Mouse (Mus musculus): ENCODE data around the gene Cr2. TPM values are rescaled to one million over a fixed set of nuclear protein-coding genes. Genes with fewer than 3 reads are reported as not detected.
"Not testable (repeated sequence)": the region's sequence is repeated elsewhere in the genome, so short reads cannot be mapped to it uniquely, and the experiment has no call there.

Gene Cr2
- under 1 TPM in 3 of 4 experiments, not detected in 1; 0.09 to 0.29 (median 0.27) TPM for total RNA-seq (2022)

GRCm38 (mm10) chr1:195175980-195176931 lies at the start of gene Cr2:
Cr2 (minus strand) TSS chr1:195176716.
- peak; percentile 3 for DNase-seq (ENCODE audit: low spot score)

GRCm38 (mm10) chr1:195221781-195222180 lies 45.3 kb upstream of the Cr2 start:
- no peak for DNase-seq (ENCODE audit: low spot score)

GRCm38 (mm10) chr1:195212851-195213250 lies 36.3 kb upstream of the Cr2 start:
- DNase-seq (ENCODE audit: low spot score), result not testable (repeated sequence)

DNA sequence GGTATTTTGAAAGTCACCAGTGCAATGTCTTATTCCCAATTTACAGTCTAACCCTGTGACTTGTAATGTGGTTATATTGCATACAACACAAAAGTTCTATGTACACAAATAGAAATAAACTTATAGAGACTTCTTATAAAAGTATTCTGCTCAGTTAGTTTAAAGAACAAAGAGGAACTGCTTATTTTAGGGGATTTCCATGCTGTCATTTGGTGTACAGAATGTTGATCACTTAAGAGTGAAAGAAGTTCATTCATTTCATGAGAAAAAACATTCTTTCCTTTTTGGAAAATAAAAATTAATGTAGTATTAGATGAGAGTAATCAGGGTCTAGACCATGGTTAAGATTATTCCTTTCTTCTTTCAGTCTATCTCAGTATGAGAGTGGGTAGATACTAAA lies 8.2 kb upstream of the Cr2 start:
- no peak for DNase-seq (ENCODE audit: low spot score)

DNA sequence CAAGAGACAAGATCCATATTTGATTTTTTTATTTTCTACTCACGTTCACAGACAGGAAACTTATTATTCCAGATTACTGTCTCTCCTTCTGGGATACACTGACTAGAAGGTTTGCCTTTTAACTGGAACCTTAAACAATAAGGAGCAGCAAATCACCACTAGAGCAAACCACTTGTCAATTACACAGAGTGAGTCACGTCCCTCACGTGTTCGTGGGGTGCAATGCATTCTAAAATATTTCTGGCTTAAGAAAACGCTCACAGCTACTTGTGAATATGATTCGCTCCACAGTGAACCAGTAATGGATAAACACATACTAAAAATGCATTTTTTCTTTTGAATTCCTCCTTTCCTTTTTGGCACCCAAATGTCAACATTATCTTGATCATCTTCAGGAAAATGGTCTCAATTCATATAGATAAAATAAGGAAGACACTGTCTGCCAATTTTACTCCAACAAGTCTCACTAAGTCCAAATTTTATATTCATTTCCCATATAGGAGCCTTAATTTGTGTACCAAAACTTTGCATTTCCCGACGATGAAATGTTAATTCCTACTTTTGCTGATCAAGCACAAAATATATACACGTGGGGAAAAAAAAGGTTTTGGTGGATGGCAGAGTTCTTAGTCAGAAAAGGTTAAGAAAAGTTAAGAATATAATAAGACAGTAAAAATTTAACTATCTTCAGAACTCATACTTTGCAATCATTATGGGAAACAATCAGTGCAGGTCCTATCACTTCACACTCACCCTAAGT lies 11.3 kb downstream of the Cr2 start:
- no peak for DNase-seq (ENCODE audit: low spot score)

- DNase-seq (ENCODE audit: low spot score), result peak; percentile 52
Measured at GRCm38 (mm10) chr1:195132070-195132469, 44.4 kb downstream of the Cr2 start.

- no peak for DNase-seq (ENCODE audit: low spot score)
Measured at GRCm38 (mm10) chr1:195131675-195132015, 44.9 kb downstream of the Cr2 start.

DNA sequence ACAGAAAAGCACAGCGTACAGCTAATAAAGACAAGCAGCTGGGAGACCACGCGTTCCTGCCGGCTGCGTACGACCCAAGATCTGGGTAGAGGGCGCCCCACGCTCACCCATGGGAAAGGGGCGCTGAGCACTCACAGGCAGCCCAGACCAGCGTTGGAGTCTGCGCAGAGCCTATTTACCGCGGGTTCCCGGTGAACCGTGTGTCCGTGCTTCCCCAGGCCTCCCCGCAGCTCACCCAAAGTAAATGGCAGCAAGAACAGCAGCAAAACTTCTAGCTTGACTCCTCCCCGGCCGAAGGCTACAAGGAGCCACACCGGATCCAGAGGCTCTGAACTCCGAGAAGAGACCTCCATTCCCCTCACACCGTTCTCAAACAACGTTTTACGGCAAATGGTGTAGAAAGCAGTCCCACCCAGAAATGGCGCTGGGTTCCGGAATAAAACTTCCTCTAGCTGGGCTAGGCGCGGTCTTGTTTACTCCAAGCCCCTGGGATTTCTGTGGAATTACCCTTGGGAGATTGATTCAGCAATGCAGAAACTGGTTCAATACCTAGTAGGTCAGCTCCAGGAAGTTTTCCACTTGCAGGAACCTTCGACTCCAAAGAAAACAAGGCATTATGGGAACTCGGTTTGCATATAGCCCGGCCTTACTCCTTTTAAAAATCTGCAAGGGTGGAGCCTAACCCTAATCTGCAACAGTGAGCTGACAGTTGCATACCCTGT lies 45.4 kb downstream of the Cr2 start, which contains the start of gene Cr1l:
Cr1l (minus strand) TSS at position 634 of the 722 bp plus-strand sequence.
- peak; percentile 89 for DNase-seq (ENCODE audit: low spot score)

GRCm38 (mm10) chr1:195130479-195130878 lies 46.0 kb downstream of the Cr2 start:
- DNase-seq (ENCODE audit: low spot score), result no peak

DNA sequence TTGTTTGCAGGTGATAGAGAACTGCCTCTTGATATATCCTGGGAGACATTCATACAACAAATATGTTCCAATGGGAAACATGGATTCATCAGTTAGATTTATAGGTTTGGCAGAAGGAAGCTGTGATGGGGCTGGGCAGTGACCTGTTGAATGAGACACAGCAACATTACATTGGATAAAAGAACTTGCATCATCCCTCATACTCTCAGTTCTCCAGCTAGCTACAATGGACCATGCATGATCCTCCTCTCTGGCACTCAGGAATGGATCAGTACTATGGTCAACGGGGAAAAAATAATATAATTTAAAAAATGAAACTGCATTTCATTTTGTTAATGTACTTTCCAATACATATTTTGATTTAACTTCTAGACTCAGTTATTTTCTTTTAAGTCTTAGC lies 46.6 kb downstream of the Cr2 start:
- no peak for DNase-seq (ENCODE audit: low spot score)

DNA sequence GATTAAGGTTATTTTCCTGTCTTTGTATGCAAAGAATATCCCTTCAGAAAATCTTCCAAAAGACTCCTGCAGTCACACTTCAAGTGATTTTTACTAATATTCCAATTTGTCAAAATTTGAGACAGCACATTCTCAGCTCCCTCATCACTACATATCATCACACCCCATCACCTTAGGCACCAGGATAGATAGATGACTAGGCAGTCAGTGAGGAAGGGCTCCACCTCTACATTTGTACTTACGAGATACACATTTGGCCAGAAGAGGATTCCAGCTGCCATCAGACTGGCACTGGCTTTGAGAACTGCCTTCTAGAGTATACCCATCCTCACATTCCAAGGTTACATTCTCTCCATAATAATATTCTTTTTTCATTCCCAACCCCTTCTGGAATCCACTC lies 62.1 kb downstream of the Cr2 start:
- DNase-seq (ENCODE audit: low spot score), result no peak

DNA sequence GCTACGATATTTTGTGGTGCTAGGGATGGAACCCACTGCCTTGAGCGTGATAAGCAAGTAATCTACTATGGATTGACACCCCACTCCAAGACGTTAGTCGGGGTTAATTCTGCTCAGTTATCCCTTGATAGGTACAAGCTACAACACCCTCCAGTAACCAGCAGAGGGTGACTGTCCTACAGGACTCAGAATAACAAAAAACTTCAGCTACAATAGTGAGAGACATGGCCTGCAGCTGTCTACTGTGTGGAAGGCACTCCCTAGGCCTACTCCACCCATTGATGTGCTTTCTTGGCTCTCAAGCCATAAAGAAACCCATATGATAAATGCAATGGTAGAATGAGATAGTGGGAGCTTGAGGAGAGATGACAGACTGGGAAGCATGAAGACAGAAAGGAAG lies 62.9 kb downstream of the Cr2 start:
- no peak for DNase-seq (ENCODE audit: low spot score)

DNA sequence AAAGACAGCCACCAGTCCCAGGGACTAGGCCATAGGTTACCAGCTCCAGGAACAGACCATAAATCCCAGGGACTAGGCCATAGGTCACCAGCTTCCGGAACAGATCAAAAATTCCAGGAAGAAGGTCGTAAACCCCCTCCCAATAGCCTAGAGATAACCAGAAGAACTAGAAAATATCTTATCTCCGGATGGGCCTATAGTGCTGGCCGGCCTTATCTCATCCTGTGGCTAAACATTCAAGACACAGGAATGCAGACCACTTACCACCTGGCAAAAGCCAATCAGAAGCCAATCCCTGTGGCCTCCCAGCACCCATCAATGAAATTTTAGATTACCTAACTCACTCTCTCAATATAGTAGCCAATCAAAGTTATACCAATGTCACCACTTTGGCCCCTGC lies 75.8 kb downstream of the Cr2 start:
- no peak for DNase-seq (ENCODE audit: low spot score)

DNA sequence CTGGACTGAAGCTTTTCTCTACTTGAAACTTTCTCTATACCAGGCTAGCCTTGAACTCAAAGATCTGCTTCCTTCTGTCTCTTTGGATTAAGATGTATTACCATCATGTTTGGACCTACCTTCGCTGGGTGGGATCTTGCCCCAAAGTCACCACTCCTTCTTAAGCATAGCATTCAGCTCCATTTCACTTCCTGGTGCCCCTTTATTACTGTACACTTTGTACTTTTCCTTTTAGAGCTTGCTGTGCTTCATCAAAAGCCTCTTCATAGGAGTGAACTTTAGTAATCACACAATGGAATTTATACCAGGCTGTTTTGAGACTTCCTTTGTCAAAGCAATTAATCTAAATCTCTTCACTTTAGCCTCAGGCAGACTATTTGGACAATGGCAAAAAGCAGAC lies 78.5 kb downstream of the Cr2 start:
- no peak for DNase-seq (ENCODE audit: low spot score)

GRCm38 (mm10) chr1:195092220-195092720 lies 84.2 kb downstream of the Cr2 start, which contains the start of gene Cd46:
Cd46 (minus strand) TSS chr1:195092249.
- peak; percentile 45 for DNase-seq (ENCODE audit: low spot score)

DNA sequence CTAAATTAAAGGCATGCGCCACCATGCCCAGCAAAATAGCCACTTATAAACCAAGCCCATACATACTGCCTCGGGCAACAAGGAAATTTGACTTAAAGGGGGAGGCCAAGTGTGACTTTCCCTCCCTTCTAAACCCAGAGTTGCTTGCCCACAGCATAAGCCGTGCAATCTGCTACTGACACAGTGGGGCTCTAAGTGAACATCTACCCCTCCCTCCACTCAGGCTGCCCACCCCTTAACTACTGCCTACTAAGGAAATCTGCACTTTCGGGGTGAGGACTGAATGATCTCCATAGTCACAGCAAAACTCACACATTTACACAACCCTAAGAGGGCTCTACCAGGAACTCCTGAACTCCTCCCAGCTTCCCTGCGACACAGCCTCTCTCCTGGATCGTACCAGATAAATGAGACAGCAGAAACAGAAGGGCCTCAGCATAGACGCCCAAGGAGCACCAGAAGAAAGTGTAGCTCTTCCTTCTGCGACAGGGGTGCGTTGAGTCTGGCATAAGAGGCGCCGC lies 84.8 kb downstream of the Cr2 start:
- DNase-seq (ENCODE audit: low spot score), result no peak

Other genes with a start within 250 kb of the Cr2 start
- gene Cd34, start 237.9 kb downstream of the Cr2 start, total RNA-seq (2022), result 10 to 100 TPM; 70.6 to 81.5 (median 80.7) TPM
- 1 to 10 TPM in 3 of 4 experiments, under 1 TPM in 1; 0.46 to 1.3 (median 1.0) TPM for gene Cd46, start 84.5 kb downstream of the Cr2 start, total RNA-seq (2022)
- gene Cr1l, start 45.1 kb downstream of the Cr2 start, total RNA-seq (2022), result 10 to 100 TPM; 62.8 to 70.8 (median 66.0) TPM